Mouse (Mus musculus): ENCODE measurements around the gene Prkcd.

GRCm38 (mm10) chr14:30579180-30579579, 46.8 kb downstream of the Prkcd start:
- TF ChIP-seq CTCF (IDR thresholded peaks at IDR 0.05; ENCODE audit: low read depth) (no peak), EP300 (IDR thresholded peaks at IDR 0.05; ENCODE audit: low read depth) (no peak)

Measured in heart, postnatal 0 days (tissue).